Mouse (Mus musculus) adrenal gland, adult (tissue): Measurements from ENCODE around the gene Iars2.
A peak's percentile ranks its signal among the peaks of the same experiment; 100 is the strongest.
"Not testable (repeated sequence)": the region's sequence is repeated elsewhere in the genome, so short reads cannot be mapped to it uniquely, and the experiment has no call there.

Experiments used
- DNase-seq, 2 experiments: peaks; one replicate each; pipeline ENCODE4 v3.0.0; 2022 to 2023; ENCODE audit warnings: low spot score in 1 of 2; ENCODE audit not compliant: inconsistent age in 2 of 2

Iars2 gene

DNA sequence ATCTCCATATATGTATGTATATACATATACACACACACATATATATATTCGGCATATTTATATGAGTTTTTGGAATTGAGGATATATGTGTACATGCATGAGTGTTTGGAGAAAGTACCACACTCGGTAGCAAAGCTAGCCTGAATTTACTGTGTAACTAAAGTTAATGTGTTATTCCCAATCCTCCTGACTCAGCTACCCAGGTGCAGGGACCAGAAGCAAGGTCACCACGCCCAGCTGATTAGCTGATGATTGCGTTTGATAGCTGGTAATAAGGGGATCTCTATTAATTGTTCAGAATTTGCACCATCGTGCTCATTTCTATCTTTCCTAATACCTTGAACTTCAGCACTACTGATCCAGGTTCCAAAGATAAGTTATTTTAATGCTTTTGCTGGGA, 4.5 kb upstream of the Iars2 start:
- DNase-seq, result no peak

DNA sequence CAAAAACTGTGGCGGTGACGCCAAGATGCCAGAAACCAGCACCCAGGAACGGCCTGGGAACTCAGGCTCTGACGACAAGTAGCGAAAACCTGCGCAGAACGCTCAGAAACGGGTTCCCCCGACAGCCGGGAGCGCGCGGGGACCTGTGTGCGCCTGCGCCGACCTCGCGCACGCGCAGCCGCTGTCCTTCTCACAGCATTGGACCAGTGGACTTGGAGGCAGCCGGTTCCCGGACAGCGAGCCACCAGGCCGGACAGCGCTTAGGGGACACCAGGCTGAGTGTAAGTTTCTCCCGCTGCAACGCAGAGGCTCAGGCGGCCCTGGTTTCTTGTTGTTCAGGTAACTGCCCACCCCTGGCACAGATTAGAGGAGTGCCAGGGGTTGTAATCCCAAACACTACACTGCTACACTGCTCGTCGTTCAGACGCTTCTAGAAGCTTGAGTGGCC, 2.8 kb upstream of the Iars2 start, which contains the start of gene Bpnt1:
Bpnt1 (plus strand) TSS at position 167 of the 448 bp plus-strand sequence.
- DNase-seq, result peak; percentile 94 to 96

DNA sequence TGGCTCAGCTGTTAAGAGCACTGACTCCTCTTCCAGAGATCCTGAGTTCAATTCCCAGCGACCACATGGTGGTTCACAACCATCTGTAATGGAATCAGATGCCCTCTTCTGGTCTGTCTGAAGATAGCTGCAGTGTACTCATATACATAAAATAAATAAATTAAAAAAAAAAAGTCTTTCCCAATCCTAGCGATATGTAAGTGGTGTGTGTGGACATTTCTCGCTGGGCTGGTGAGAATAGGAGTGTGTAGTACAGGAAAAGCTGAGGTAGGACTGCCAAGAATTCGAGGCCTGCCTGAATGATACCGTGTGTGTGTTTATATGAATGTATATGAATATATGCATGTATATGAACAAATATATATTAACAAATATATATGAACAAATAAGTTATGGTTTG, 2.2 kb upstream of the Iars2 start:
- no peak for DNase-seq

DNA sequence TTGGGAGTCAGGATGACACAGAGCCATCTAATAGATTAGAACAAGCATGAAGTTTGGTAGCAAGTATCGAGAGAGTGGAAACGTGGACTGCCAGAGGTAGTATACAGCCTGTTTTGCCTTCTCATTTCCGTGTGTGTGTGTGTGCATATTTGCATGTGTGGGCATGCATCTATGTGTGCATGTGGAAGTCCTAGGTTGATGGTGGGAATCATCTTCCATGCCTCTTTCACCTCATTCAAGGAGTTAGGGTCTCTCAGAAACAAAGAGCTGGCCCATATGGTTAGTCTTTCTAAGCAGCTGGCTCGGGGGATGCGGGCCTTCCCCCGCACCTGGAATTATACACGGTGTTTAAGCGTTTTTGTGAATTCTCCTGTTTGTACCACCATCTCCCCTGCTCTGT, 655 bp upstream of the Iars2 start:
- DNase-seq, result no peak

DNA sequence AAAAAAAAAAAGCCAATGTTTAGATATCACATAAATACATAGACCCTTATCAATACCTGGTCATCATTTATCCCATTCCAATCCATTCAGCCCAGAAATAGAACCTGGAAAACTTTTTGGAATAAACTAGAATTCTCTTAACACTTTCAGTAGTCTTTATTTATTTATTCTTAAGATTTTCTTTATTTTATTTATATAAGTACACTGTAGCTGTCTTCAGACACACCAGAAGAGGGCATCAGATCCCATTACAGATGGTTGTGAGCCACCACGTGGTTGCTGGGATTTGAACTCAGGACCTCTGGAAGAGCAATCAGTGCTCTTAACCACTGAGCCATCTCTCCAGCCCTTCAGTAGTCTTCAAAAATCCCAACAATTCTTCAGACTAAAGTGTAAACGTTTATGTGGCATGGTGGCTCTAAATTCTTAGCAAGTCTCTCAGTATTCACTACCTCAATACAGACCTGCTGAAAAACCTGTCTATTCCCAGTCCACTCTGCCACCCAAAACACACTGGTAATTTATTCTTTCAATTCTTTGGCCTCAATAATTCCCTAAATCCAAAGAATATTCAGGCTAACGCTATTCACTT, 1.3 kb downstream of the Iars2 start:
- not testable (repeated sequence) for DNase-seq

DNA sequence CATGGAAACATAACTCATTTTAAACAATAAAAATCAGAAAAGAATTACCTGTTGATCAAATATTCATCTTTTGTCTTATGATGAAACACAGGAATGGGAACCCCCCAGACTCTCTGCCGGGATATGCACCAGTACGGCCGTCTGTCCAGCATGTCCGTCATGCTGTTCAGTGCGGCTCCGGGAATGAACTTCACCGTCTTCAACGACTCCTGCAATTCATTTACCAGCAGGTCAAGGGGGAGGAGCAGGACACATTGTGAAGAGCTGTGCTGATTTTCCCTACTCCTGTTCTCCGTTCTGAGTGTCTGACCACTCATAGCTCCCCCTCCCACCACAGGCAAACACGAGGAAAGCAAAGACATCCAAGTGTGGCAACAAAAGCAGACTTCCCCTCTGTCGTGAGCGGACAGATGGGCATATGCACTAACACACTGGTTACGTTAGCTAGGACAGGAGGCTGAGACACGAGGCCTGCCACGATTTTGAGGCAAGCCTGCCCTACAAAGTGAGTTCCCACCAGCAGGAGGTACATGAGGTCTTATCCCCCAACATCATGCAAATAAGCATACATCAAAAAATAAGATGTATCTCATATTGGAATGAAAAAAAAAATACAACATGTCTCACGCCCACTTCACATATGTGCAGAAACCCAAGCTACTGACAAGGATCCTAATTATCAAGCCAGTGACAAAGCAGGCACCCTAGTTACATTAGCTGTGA, 13.2 kb downstream of the Iars2 start:
- no peak for DNase-seq

DNA sequence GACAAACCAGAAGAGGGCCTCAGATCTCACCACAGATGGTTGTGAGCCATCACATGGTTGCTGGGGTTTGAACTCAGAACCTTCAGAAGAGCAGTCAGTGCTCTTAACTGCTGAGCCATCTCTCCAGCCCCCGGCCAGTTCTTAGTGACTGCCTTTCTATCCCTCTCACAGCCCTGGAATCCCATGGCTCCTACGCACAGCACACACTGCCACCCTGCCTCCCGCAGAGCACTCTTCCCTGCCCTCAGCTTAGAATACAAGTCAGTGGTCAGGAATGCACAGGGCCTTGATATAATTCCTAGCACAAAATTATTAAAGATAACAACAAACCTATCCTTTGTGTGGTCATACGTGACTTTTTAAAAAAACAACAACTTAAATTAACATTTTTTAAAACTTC, 14.7 kb downstream of the Iars2 start:
- no peak for DNase-seq

DNA sequence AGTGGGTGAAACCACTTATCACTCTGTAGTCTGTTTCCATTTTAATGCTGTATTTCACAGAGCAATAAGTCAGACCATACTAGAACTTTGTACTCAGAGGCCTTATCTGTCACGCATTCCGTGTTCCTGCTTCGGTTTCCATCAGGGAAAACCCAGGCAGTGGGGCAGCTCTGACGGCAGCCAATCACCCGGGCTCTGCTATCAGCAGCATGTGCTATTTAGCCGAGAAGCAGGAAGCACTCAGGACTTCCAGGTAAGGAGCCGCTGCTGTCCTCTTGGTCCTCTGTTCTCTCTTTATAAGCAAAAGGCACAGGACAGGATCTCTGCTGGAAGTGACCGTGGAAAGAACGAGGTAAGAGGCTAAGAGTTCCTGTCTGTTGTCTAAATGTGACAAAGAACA, 17.2 kb downstream of the Iars2 start:
- no peak for DNase-seq

DNA sequence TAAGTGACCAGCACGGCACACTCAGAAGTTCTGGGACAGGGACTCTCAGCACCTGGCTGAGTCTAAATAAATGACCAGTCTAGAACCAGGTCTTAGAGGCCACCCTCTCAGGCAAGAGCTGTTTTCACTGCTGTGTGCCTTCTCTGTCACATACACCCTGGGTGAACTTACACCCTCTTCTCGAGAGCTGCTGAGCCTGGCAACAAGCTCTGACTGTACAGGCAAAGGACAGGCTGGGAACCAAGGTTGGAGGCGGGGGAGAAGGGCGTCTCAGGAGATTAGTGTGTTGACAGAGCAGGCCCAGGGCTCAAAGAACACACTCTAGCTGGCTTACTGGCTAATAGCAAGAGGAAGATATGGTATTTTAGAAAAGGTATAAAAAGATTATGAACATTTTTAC, 20.3 kb downstream of the Iars2 start:
- DNase-seq, result peak in 1 of 2 experiments; percentile 65

DNA sequence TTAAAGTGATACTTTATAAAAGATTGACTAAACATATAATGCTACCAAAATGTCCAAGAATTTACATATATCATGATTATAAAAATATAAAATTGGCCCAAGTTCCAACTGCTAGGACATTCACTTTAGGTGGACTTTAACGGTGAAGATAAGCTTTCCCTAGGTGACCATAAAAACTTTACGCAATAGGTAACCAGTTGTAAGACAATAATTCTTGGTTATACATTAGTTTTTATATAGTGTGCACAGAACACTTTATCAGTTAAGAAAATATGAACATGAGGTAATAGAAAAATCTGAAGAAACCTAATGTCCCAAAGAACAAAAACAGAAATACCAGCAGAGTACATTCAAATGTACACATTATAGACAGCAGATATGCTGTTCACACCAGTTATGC, 20.9 kb downstream of the Iars2 start:
- DNase-seq, result no peak

DNA sequence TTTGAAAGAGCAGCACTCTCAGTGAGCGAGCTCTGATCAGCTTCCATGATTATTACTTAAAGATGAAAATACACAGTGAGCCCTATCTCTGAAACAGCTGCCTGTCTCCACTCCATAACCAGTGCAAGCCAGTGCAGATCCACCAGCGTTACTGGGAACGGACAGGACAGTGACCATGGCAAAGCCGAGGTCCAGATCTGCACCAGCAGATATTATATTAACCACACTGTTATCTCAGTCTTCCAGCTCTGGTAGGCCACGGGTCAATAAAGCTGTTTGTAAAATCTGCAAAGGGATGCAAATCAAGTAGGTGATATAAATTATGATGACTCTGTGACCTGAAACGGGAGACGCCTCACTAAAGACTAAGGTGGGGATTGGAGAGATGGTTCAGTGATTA, 21.6 kb downstream of the Iars2 start:
- no peak for DNase-seq

DNA sequence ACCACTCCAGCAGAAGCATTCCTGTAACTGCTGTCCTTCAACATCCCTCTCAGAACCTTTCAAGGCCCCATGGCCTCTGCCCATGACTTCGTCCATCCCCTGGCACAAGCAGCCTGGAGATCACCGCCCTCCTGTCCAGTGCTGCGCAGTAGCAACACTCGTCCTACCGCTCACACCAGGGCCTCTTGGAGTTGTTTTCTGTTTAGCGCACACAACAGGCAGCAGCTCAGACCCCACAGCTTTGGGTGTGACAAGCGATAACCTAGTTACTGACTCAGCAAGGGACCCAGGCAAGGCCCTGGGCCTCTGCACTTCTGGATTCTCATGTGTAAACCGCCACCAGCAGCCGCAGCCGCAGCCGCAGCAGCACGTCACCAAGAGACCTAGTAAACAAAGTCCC, 22.4 kb downstream of the Iars2 start:
- no peak for DNase-seq

DNA sequence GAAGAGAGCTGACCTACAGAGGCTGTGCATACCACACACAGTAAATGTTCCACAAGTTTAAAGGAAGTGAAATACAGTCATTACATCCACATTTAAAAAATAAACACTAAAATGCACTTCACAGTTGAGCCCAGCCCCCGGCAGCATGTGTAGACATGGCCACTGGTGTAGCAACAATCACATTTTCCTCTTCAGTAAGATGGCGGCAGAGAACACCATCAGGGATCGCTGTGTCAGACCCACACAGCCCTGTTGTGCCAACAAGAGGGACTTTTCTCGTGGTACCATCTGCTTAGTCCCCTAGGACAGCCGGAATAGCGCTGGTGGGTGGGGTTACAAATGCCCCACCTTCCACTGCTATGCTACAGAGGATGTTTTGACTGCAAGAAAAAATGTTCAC, 26.4 kb downstream of the Iars2 start:
- no peak for DNase-seq

DNA sequence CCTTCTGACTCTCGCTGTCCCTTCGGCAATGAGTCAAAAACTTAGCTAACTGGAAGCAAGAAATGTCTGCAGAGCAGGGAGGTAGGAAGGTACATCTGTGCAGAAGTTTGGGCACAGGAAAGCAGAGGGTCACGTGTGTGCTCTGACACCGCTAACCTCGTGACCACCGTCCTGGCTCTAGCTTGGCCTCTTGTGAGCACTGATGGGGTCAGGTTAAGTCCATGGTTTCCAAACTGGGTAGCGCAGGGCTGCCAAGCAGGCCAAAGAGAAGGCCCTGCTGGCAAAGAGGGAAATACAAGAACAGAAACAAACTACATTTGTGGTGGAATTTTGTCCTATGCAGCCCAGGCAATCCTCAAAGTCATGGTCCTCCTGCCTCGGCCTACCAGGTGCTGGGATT, 30.7 kb downstream of the Iars2 start:
- peak in 1 of 2 experiments; percentile 49 for DNase-seq

DNA sequence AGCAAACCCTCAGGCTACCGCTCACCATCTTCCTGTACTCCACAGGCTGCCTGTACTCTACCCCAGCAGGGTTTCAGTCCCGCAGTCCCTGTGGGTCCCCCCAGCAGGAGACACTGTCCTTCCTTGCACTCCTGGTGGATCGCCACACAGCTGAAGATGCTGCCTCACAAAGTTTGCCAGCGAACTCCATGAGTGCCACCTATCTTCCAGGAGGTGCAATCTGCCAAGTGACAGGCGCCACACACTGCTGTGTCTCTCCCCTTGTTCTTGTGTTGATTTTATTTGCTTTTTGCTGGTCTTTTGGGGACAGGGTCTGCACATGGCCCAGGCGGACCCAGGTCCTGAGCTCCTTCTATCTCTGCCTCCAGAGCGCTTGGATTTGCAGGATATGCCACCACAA, 32.3 kb downstream of the Iars2 start:
- no peak for DNase-seq

DNA sequence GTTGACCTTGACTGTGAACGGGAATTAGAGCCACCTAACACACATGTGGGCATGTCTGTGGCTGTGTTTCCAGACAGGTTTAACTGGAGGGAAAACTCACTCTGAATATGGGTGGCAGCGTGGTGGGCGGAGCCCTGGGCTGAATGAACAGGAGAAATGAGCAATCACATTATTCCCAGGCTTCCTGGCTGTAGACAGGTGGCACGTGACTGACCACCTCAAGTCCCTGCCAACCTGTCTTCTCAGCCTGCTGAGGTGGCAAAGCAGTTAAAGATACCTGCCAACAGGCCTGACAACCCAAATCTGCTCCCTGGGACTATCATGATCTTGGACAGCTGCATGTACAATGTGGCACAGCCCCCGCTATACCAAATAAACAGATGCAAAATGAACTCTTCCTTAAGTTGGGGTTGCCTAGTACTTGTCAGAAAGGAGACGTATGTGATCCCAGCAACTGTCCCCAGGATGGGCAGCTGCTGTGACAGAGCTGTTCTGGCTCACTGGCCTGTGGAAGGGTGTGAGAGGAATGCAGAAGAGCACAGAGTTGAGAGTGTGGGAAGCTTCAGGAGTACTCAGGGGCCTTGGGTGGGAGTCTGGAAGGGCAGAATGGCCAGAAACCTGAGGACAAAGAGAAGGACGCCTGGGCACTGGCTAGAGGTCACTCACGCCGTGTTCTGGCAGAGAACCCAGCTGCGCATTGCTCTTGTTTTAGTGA, 36.4 kb downstream of the Iars2 start:
- DNase-seq, result no peak

DNA sequence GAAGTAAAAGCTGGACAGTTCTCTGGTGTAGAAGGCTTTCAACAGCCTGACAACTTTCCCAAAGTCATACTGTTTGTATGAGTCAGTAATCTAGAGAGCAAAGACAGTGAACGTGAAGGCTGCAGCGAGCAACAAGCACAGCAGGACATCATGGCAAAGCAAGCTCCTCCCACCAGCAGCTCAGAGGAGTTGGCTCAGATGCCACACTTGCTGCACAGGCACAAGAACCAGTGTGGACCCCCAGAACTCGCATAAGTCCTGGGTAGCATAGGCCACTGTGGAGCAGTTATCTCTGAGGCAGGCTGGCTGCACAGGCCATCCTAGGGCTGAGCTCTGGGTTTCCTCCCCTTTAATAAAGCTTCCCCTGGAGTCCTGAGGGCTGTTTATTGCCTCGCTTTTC, 37.9 kb downstream of the Iars2 start:
- DNase-seq, result no peak

DNA sequence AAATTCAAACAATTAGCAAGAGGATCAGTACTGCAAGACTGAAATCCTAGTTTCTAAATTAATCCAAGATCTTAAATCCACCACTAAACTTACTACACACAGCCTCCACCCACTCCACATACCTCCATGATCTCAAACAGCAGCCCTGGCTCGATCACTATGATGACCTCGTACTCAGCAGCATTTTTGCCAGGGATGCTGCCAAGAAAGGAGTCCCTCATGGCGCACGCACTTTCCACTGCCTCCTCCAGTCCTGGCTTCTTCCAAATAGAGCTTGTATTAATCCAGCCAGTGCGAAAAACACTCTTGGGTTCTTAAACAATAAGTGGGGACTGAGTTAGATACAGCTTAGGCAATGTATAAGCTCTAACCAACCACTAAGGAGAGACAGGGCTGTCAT, 40.0 kb downstream of the Iars2 start:
- no peak for DNase-seq

DNA sequence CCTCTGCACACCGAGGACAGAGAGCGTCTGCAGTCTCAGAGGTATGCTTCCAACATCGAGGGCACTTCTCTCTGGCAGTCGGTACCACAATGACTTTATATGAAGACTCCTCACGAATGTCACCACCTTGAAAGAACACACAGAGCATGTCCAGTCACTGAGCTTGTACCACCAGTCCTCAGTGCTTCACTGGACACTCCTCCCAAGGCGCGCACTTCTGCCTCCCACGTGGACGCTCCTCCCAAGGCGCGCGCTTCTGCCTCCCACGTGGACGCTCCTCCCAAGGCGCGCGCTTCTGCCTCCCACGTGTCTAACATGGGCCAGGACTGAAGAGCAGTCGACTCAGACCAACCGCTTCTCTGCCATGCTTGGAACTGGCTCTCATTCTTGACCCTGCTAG, 42.1 kb downstream of the Iars2 start:
- no peak for DNase-seq

DNA sequence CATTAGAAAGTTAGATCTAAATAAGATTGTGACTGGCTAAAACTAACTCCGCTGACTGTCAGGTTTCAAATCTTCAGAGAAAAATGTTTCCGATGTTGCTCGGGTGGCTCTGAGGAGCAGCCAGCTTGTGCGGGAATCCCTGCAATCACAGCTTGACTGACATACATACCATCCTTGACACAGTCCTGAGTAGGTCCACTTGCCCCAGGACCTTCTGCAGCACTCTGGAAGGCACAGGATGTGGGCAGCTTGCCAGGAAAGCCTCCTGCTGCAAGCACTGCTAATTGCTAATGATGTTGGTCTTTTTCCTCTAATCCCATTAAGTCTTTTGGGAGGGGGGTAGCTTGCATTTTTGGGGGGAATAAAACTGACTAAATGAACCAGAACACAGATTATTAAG, 44.0 kb downstream of the Iars2 start:
- peak; percentile 70 to 86 for DNase-seq

DNA sequence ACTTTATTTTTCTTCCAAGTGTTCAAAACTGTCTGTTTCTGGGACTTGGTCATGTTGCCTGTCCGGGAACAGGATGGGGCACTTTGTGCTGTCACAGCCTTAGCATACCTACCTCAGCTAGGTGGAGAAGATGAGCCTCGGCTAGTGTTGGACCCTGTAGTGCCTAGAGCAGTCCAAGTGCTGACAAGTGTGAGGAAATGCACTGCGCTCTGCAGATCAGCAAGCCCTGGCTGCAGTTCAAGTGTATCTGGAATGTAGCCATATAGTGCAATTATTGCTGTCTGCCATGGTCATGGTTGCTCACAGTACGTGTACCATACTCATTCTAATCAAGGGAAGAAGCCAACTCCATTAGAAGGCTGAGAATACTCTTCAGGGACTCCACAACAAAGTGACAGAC, 44.5 kb downstream of the Iars2 start:
- peak; percentile 74 to 95 for DNase-seq

DNA sequence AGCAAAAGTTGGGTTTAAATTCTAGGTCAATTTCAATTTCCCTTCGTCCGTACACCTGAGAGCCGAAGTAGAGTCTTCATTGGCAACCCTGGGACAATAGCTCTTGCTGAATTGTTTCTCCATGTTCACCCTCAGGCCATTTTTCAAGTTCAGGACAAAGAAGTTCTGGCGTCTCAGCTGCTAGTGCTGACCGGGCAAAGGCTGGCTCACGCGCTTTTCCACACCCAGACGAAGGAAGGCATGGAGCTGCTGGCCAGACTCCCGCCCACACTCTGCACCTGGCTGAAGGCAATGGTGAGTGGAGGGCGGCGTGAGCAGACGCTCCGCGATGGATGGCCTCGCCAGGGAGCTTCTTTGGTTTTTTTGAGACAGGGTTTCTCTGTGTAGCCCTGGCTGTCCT, 45.9 kb downstream of the Iars2 start:
- DNase-seq, result no peak
